Mouse (Mus musculus) heart, adult 2 months (tissue): ENCODE results near the gene Fam129c. TPM values are rescaled to one million over a fixed set of nuclear protein-coding genes. Genes with fewer than 3 reads are reported as not detected.
A peak's percentile ranks its signal among the peaks of the same experiment; 100 is the strongest.

Experiments
- DNase-seq, 2 experiments: peaks; one replicate each; pipeline ENCODE4 v3.0.0; 2021
- H3K27ac ChIP-seq: fragments of 200-600 bp; 2 replicates; pipeline ENCODE4 v1.8.1; 2022
- H3K27me3 ChIP-seq: fragments of 200-500 bp; 2 replicates; pipeline ENCODE4 v1.6.1; 2012; ENCODE audit warnings: mild to moderate bottlenecking, low read length, inconsistent platforms, mixed read lengths; ENCODE audit not compliant: control insufficient read depth, insufficient read depth
- H3K36me3 ChIP-seq: fragments of 200-500 bp; 2 replicates; pipeline ENCODE4 v1.6.1; 2012; ENCODE audit warnings: low read length, inconsistent platforms; ENCODE audit not compliant: control insufficient read depth, insufficient read depth
- H3K4me1 ChIP-seq: fragments of 200-500 bp; 2 replicates; pipeline ENCODE4 v1.6.1; 2011; ENCODE audit warnings: low read length; ENCODE audit not compliant: control insufficient read depth, insufficient read depth
- H3K4me3 ChIP-seq: fragments of 200-600 bp; 2 replicates; pipeline ENCODE4 v1.8.1; 2022
- H3K79me2 ChIP-seq: fragments of 200-500 bp; replicated peaks from 2 replicates; pipeline ENCODE4 v1.6.1; 2012; ENCODE audit warnings: mild to moderate bottlenecking, inconsistent platforms, low read length, moderate library complexity, mixed read lengths; ENCODE audit not compliant: control insufficient read depth, insufficient read depth
- H3K9ac ChIP-seq: fragments of 200-500 bp; 2 replicates; pipeline ENCODE4 v1.6.1; 2012; ENCODE audit warnings: low read depth, mild to moderate bottlenecking, control low read depth, inconsistent platforms, low read length, mixed read lengths
- CTCF ChIP-seq: fragments of 200-600 bp; IDR thresholded peaks from 2 replicates; pipeline ENCODE4 v1.8.1; 2022; ENCODE audit warnings: antibody characterized with exemption, mild to moderate bottlenecking, moderate library complexity
- EP300 ChIP-seq: fragments of 200-500 bp; IDR thresholded peaks from 2 replicates; pipeline ENCODE4 v1.6.1; 2011; ENCODE audit warnings: low read depth, low read length, control low read depth; ENCODE audit not compliant: insufficient read depth
- POLR2A ChIP-seq: fragments of 200-500 bp; IDR thresholded peaks from 2 replicates; pipeline ENCODE4 v1.6.1; 2011; ENCODE audit warnings: mild to moderate bottlenecking, low read depth, low read length, control low read depth; ENCODE audit not compliant: insufficient read depth
- WGBS: fragments of 180-500 bp; shearing (Covaris S2); methylation state at CpG from one replicate; pipeline ENCODE4 v1.1.7; 2018; 5-methylcytosine and 5-hydroxymethylcytosine counted together
- intact Hi-C: fragments of 180-260 bp; cut with DNase I; formaldehyde crosslinking; loops from one replicate; pipeline ENCODE4 v1.15.1; 2025
- polyA plus RNA-seq: library from polyadenylated mRNA; depleted of rRNA; stranded (reverse); fragments of >200 nt; gene quantifications from 2 replicates; pipeline ENCODE4 v1.2.3, GENCODE M21; 2012
- total RNA-seq, 2 experiments: library from RNA; stranded (reverse); gene quantifications; 2 replicates each; pipeline ENCODE4 v1.2.3; 2021

The Fam129c gene
- total and polyA plus RNA-seq, 3 experiments, result 0.78 to 1.7 (median 0.82) TPM

DNA sequence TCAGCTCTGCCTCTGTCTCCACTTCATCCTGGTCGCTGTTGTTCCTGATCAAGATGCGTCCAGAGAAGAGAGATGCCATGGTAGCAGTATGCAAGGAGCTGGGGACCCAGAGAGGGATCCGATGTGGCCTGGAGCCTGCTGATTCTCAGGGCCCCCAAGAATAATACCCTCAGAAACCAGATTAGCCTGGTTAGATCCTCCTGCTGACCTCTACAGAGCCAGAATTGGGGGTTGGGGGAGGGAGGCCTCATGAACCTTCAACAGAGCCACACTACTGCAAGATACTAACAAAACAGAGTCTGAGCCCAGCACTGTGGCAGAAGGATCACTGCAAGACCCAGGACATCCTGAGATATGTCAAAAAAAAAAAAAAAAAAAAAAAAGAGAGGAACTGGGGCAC is 30.9 kb upstream of the Fam129c start, which contains the start of gene Nxnl1:
Gene Nxnl1 (minus strand): TSS at position 101 of the 400 bp plus-strand sequence.
- H3K9ac ChIP-seq, result no peak within 1 kb of the TSS
- no peaks in the 10 kb centered on the region for H3K36me3 ChIP-seq
- no peak for DNase-seq
- intact Hi-C loops, result no loop called here
- TF ChIP-seq CTCF, result no peak
- TF ChIP-seq EP300, result no peak
- no peak for TF ChIP-seq POLR2A
- no peaks in the 10 kb centered on the region; the same call in 1 of the 2 replicates for H3K27me3 ChIP-seq
- no peaks in the 10 kb centered on the region; the same call in 1 of the 2 replicates for H3K79me2 ChIP-seq
- WGBS, result 82% methylated on average over 3 of the region's 3 CpGs
- H3K4me3 ChIP-seq, result no peak within 1 kb of the TSS
- H3K27ac ChIP-seq, result peak within 1 kb of the TSS; percentile 96
- H3K4me1 ChIP-seq, result peaks cover 2% of the 10 kb centered on the region

DNA sequence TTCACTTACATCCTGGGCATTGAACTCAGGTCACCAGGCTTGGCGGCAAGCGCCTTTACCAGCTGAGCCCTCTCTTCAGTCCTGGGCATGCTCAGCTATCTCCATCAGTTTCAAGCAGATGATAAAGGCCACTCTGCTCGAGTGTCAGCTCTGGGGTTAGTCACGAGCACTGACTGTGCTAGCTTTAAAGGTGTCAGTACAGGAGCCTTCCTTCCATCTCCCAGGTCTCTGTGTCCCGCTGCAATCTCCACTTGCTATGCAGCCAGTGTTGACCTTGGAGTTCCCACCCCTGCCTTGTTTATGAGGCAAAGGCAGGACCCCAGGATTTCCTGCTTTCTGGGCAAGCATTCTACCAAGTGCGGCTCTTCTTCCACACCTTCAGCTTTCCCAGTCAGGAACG is 29.9 kb upstream of the Fam129c start:
- 45% methylated on average over 7 of the region's 7 CpGs for WGBS
- H3K4me3 ChIP-seq, result no peak overlapping the region
- intact Hi-C loops, result no loop called here
- no peaks in the 10 kb centered on the region; the same call in 1 of the 2 replicates for H3K79me2 ChIP-seq
- peaks cover 2% of the 10 kb centered on the region for H3K4me1 ChIP-seq
- H3K27ac ChIP-seq, result peak overlapping the region; percentile 96
- H3K36me3 ChIP-seq, result no peaks in the 10 kb centered on the region
- no peak for TF ChIP-seq POLR2A
- TF ChIP-seq EP300, result no peak
- TF ChIP-seq CTCF, result no peak
- no peak overlapping the region for H3K9ac ChIP-seq
- DNase-seq, result no peak
- no peaks in the 10 kb centered on the region; the same call in 1 of the 2 replicates for H3K27me3 ChIP-seq

DNA sequence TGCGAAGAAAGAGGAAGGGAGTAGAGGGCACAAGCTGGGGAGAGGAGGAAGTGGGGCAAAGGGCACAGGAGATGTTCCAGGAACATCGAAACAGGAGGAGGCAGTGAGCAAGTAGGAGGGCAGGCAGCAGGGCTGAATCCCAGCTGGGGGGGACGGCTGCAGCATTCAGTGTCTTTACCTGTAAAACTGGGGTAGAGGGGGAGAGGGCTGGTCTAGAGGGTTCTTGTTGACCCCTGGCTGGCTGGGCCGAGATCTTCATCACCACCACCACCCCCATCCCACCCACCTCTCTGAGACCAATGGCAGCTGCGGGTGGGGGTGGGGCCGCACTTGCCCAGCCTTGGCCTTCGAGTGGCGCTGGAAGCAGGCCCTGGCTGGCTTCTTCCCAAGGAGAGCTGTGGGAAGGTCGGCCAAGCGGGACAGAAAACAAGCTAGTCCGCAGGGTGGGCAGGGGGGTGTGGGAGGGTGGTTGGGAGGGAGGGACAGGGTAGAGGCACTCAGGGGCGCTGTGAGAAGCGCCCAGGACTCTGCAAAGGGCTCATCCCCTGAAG is 29.0 kb upstream of the Fam129c start, which contains the start of gene Slc27a1:
Gene Slc27a1 (plus strand): TSS at position 496 of the 551 bp plus-strand sequence.
- Histone ChIP-seq H3K36me3 (no peaks in the 10 kb centered on the region), H3K27me3 (no peaks in the 10 kb centered on the region), H3K9ac (peak within 1 kb of the TSS; percentile 67), H3K27ac (peak within 1 kb of the TSS; percentile 96), H3K4me3 (peak within 1 kb of the TSS; percentile 64), H3K79me2 (no peaks in the 10 kb centered on the region; the same call in 1 of the 2 replicates), H3K4me1 (peaks cover 4% of the 10 kb centered on the region)
- 18% methylated on average over 13 of the region's 13 CpGs for WGBS
- DNase-seq, result peak; percentile 84 to 87
- intact Hi-C loops, result no loop called here
- TF ChIP-seq EP300, result no peak
- TF ChIP-seq POLR2A, result no peak; the same call in 1 of the 2 replicates
- no peak for TF ChIP-seq CTCF

DNA sequence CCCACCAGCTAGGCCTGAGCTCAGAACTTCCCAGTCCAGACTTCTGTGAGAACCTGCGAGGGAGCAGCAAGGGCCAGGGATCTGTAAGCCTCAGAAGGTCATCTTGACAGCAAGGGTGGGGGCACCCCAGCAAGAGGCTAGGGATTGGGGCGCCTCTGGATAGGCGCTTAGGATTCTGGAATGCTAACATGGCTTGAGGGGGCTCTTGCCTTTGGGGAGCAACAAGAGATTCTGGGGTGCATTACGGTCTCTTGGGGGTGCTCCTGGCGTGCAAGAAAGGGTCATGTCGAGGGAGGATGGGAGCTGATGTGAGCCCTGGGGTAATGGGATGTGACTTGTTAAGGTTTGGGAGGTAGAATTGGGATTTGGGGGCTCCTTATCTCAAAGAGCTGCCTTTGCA is 28.5 kb upstream of the Fam129c start:
- Histone ChIP-seq H3K27me3 (no peaks in the 10 kb centered on the region), H3K9ac (peak overlapping the region; percentile 67), H3K4me1 (peaks cover 4% of the 10 kb centered on the region), H3K4me3 (peak overlapping the region; percentile 64), H3K79me2 (no peaks in the 10 kb centered on the region; the same call in 1 of the 2 replicates), H3K36me3 (no peaks in the 10 kb centered on the region), H3K27ac (peak overlapping the region; percentile 96)
- DNase-seq, result no peak
- intact Hi-C loops, result no loop called here
- TF ChIP-seq CTCF, result no peak
- no peak for TF ChIP-seq POLR2A
- TF ChIP-seq EP300, result no peak
- WGBS, result 33% methylated on average over 6 of the region's 6 CpGs

DNA sequence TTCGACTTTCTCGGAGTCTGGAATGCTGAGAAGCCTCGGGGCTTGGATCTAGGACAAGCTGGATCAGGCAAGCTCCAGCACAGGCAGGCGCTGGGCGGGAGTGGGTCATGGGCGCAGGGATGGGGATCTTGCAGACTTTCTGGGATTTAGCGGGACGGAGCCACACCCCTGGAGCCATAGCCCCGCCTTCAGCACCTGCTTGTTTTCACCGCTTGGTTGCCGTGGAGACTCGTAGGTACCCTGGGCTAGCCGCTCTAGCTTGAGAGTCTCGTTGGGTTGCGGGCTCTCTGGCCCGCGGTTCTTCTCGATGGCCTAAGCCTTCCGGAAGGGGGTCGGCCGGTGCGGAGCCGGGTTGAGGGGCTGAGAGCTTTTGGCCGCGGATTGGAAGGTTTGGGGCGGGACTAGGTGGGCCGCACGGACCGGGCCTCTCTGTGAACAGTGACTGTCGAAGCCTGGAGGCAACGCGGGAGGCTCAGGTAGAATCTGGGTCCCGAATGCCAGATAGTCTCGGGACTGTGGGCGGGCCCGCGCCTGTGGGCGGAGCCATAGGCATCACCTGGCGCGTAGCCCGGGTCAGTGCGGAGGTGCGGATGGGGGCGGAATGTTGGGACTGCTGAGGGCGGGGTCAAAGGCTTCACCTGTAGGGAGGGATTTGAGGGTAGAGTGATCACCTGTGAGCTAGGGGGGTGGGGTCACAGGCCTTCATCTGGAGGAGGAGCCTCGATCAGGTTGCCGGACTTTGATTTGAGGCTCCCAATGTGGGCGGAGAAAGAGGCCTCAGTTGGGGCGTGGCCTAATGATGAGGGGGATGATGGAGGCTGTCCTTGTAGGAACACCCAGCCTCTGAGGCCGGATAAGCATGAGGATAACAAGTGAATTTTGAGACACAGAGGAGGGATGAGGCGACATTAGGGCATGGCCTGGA is 27.8 kb upstream of the Fam129c start:
- Histone ChIP-seq H3K4me3 (peak overlapping the region; percentile 64), H3K36me3 (no peaks in the 10 kb centered on the region), H3K79me2 (no peaks in the 10 kb centered on the region; the same call in 1 of the 2 replicates), H3K27me3 (no peaks in the 10 kb centered on the region), H3K27ac (peak overlapping the region; percentile 96), H3K9ac (peak overlapping the region; percentile 67), H3K4me1 (peaks cover 4% of the 10 kb centered on the region)
- TF ChIP-seq CTCF, result no peak
- 0 out of 2 replicates have a peak, but pooled peaks have one; percentile 7 for TF ChIP-seq EP300
- peak; percentile 15 for TF ChIP-seq POLR2A
- 5% methylated on average over 51 of the region's 51 CpGs for WGBS
- peak; percentile 83 to 88 for DNase-seq
- intact Hi-C loops, result no loop called here
